Mouse (Mus musculus): ENCODE measurements around the gene Ldhc. TPM values are rescaled to one million over a fixed set of nuclear protein-coding genes. Genes with fewer than 3 reads are reported as not detected.

Ldhc gene
- not detected for polyA plus RNA-seq (2014; fragmentation: Illumina TruSeq; extraction: RNeasy Lipid Tissue Mini Kit (QIAGEN cat#74804); ENCODE audit: low read depth, low replicate concordance)

GRCm38 (mm10) chr7:46860996-46861395 is at the start of gene Ldhc:
Ldhc (plus strand) TSS chr7:46861203.

GRCm38 (mm10) chr7:46840787-46841525 is 20.0 kb upstream of the Ldhc start, which contains the start of gene Ldha:
Ldha (plus strand) TSS chr7:46841475.

GRCm38 (mm10) chr7:46919551-46920176 is 58.7 kb downstream of the Ldhc start, which contains the start of gene Tsg101:
Tsg101 (minus strand) TSS chr7:46919969.

Other genes starting within 250 kb of the Ldhc start
- 6.8 TPM for gene Sergef, start 221.4 kb upstream of the Ldhc start, polyA plus RNA-seq (2014; fragmentation: Illumina TruSeq; extraction: RNeasy Lipid Tissue Mini Kit (QIAGEN cat#74804); ENCODE audit: low read depth, low replicate concordance)
- not detected for gene Tph1, start 188.7 kb upstream of the Ldhc start, polyA plus RNA-seq (2014; fragmentation: Illumina TruSeq; extraction: RNeasy Lipid Tissue Mini Kit (QIAGEN cat#74804); ENCODE audit: low read depth, low replicate concordance)
- 3.7 TPM for gene Saal1, start 150.5 kb upstream of the Ldhc start, polyA plus RNA-seq (2014; fragmentation: Illumina TruSeq; extraction: RNeasy Lipid Tissue Mini Kit (QIAGEN cat#74804); ENCODE audit: low read depth, low replicate concordance)
- gene Saa3, start 145.5 kb upstream of the Ldhc start, polyA plus RNA-seq (2014; fragmentation: Illumina TruSeq; extraction: RNeasy Lipid Tissue Mini Kit (QIAGEN cat#74804); ENCODE audit: low read depth, low replicate concordance), result not detected
- not detected for gene Saa4, start 128.6 kb upstream of the Ldhc start, polyA plus RNA-seq (2014; fragmentation: Illumina TruSeq; extraction: RNeasy Lipid Tissue Mini Kit (QIAGEN cat#74804); ENCODE audit: low read depth, low replicate concordance)
- not detected for gene Saa1, start 118.2 kb upstream of the Ldhc start, polyA plus RNA-seq (2014; fragmentation: Illumina TruSeq; extraction: RNeasy Lipid Tissue Mini Kit (QIAGEN cat#74804); ENCODE audit: low read depth, low replicate concordance)
- not detected for gene Saa2, start 109.4 kb upstream of the Ldhc start, polyA plus RNA-seq (2014; fragmentation: Illumina TruSeq; extraction: RNeasy Lipid Tissue Mini Kit (QIAGEN cat#74804); ENCODE audit: low read depth, low replicate concordance)
- 10.8 TPM for gene Hps5, start 65.1 kb upstream of the Ldhc start, polyA plus RNA-seq (2014; fragmentation: Illumina TruSeq; extraction: RNeasy Lipid Tissue Mini Kit (QIAGEN cat#74804); ENCODE audit: low read depth, low replicate concordance)
- 17.5 TPM for gene Gtf2h1, start 65.1 kb upstream of the Ldhc start, polyA plus RNA-seq (2014; fragmentation: Illumina TruSeq; extraction: RNeasy Lipid Tissue Mini Kit (QIAGEN cat#74804); ENCODE audit: low read depth, low replicate concordance)
- gene Ldha, start 19.7 kb upstream of the Ldhc start, polyA plus RNA-seq (2014; fragmentation: Illumina TruSeq; extraction: RNeasy Lipid Tissue Mini Kit (QIAGEN cat#74804); ENCODE audit: low read depth, low replicate concordance), result 788 TPM
- 83.4 TPM for gene Tsg101, start 58.8 kb downstream of the Ldhc start, polyA plus RNA-seq (2014; fragmentation: Illumina TruSeq; extraction: RNeasy Lipid Tissue Mini Kit (QIAGEN cat#74804); ENCODE audit: low read depth, low replicate concordance)
- 6.5 TPM for gene Uevld, start 97.3 kb downstream of the Ldhc start, polyA plus RNA-seq (2014; fragmentation: Illumina TruSeq; extraction: RNeasy Lipid Tissue Mini Kit (QIAGEN cat#74804); ENCODE audit: low read depth, low replicate concordance)
- gene Gm9999, start 122.4 kb downstream of the Ldhc start, polyA plus RNA-seq (2014; fragmentation: Illumina TruSeq; extraction: RNeasy Lipid Tissue Mini Kit (QIAGEN cat#74804); ENCODE audit: low read depth, low replicate concordance), result not detected
- 6.7 TPM for gene Spty2d1, start 147.2 kb downstream of the Ldhc start, polyA plus RNA-seq (2014; fragmentation: Illumina TruSeq; extraction: RNeasy Lipid Tissue Mini Kit (QIAGEN cat#74804); ENCODE audit: low read depth, low replicate concordance)
- 23.6 TPM for gene Tmem86a, start 189.4 kb downstream of the Ldhc start, polyA plus RNA-seq (2014; fragmentation: Illumina TruSeq; extraction: RNeasy Lipid Tissue Mini Kit (QIAGEN cat#74804); ENCODE audit: low read depth, low replicate concordance)

Data from heart, adult 10 weeks (tissue).